Mouse (Mus musculus): Measurements from ENCODE around the gene Cdh13. TPM values are rescaled to one million over a fixed set of nuclear protein-coding genes. Genes with fewer than 3 reads are reported as not detected.

Gene Cdh13
- polyA plus RNA-seq, 1 experiment from 2014 or later: 37.1 TPM

- no peak for ATAC-seq (replicated peaks; ENCODE audit: insufficient number of reproducible peaks, low FRiP score, low TSS enrichment)
- 62% methylated on average over 4 of the region's 4 CpGs for WGBS (ENCODE audit: insufficient replicate concordance)
- Histone ChIP-seq H3K36me3 (ENCODE audit: control insufficient read depth, insufficient read depth, low read length) (no peaks in the 10 kb centered on the region), H3K9ac (ENCODE audit: low read depth, low read length) (no peak overlapping the region), H3K9me3 (replicated peaks; ENCODE audit: control insufficient read depth, low read length) (no peaks in the 10 kb centered on the region), H3K4me1 (ENCODE audit: control insufficient read depth, insufficient read depth, low read length) (no peaks in the 10 kb centered on the region), H3K27me3 (ENCODE audit: control insufficient read depth, insufficient read depth, low read length) (no peaks in the 10 kb centered on the region), H3K27ac (ENCODE audit: low read depth, low read length) (no peak overlapping the region), H3K4me2 (no peak overlapping the region), H3K4me3 (ENCODE audit: low read depth, low read length) (no peak overlapping the region)
These were observed 233.5 kb downstream of the Cdh13 start for GRCm38 (mm10) chr8:118517071-118517470.

- H3K4me2 ChIP-seq: no peak overlapping the region
- WGBS (ENCODE audit: insufficient replicate concordance): 61% methylated on average over 13 of the region's 13 CpGs
- no peaks in the 10 kb centered on the region for H3K9me3 ChIP-seq (replicated peaks; ENCODE audit: control insufficient read depth, low read length)
- H3K27ac ChIP-seq (ENCODE audit: low read depth, low read length): no peak overlapping the region
- no peaks in the 10 kb centered on the region for H3K27me3 ChIP-seq (ENCODE audit: control insufficient read depth, insufficient read depth, low read length)
- no peak overlapping the region for H3K9ac ChIP-seq (ENCODE audit: low read depth, low read length)
- no peaks in the 10 kb centered on the region for H3K4me1 ChIP-seq (ENCODE audit: control insufficient read depth, insufficient read depth, low read length)
- H3K4me3 ChIP-seq (ENCODE audit: low read depth, low read length): no peak overlapping the region
- no peaks in the 10 kb centered on the region for H3K36me3 ChIP-seq (ENCODE audit: control insufficient read depth, insufficient read depth, low read length)
- ATAC-seq (replicated peaks; ENCODE audit: insufficient number of reproducible peaks, low FRiP score, low TSS enrichment): no peak
These were observed 234.7 kb downstream of the Cdh13 start for GRCm38 (mm10) chr8:118518030-118518741.

GRCm38 (mm10) chr8:118518742-118519102 is 235.2 kb downstream of the Cdh13 start:
- no peak overlapping the region for H3K4me2 ChIP-seq
- H3K27me3 ChIP-seq (ENCODE audit: control insufficient read depth, insufficient read depth, low read length): no peaks in the 10 kb centered on the region
- ATAC-seq (replicated peaks; ENCODE audit: insufficient number of reproducible peaks, low FRiP score, low TSS enrichment): no peak
- no peaks in the 10 kb centered on the region for H3K4me1 ChIP-seq (ENCODE audit: control insufficient read depth, insufficient read depth, low read length)
- H3K4me3 ChIP-seq (ENCODE audit: low read depth, low read length): no peak overlapping the region
- H3K9me3 ChIP-seq (replicated peaks; ENCODE audit: control insufficient read depth, low read length): no peaks in the 10 kb centered on the region
- H3K36me3 ChIP-seq (ENCODE audit: control insufficient read depth, insufficient read depth, low read length): no peaks in the 10 kb centered on the region
- WGBS (ENCODE audit: insufficient replicate concordance): 46% methylated on average over 3 of the region's 3 CpGs
- no peak overlapping the region for H3K27ac ChIP-seq (ENCODE audit: low read depth, low read length)
- no peak overlapping the region for H3K9ac ChIP-seq (ENCODE audit: low read depth, low read length)

- no peak overlapping the region for H3K9ac ChIP-seq (ENCODE audit: low read depth, low read length)
- no peaks in the 10 kb centered on the region for H3K9me3 ChIP-seq (replicated peaks; ENCODE audit: control insufficient read depth, low read length)
- peaks cover 4% of the 10 kb centered on the region; the same call in 1 of the 2 replicates for H3K4me1 ChIP-seq (ENCODE audit: control insufficient read depth, insufficient read depth, low read length)
- no peak overlapping the region for H3K4me2 ChIP-seq
- no peak overlapping the region for H3K4me3 ChIP-seq (ENCODE audit: low read depth, low read length)
- no peaks in the 10 kb centered on the region for H3K27me3 ChIP-seq (ENCODE audit: control insufficient read depth, insufficient read depth, low read length)
- H3K36me3 ChIP-seq (ENCODE audit: control insufficient read depth, insufficient read depth, low read length): no peaks in the 10 kb centered on the region
- no peak overlapping the region for H3K27ac ChIP-seq (ENCODE audit: low read depth, low read length)
- no peak for ATAC-seq (replicated peaks; ENCODE audit: insufficient number of reproducible peaks, low FRiP score, low TSS enrichment)
- WGBS (ENCODE audit: insufficient replicate concordance): 75% methylated on average over 1 of the region's 1 CpGs
These were observed 240.4 kb downstream of the Cdh13 start for GRCm38 (mm10) chr8:118523922-118524321.

GRCm38 (mm10) chr8:118538816-118539558 is 255.5 kb downstream of the Cdh13 start:
- no peak overlapping the region for H3K4me2 ChIP-seq
- WGBS (ENCODE audit: insufficient replicate concordance): 78% methylated on average over 8 of the region's 8 CpGs
- H3K9me3 ChIP-seq (replicated peaks; ENCODE audit: control insufficient read depth, low read length): no peaks in the 10 kb centered on the region
- H3K27ac ChIP-seq (ENCODE audit: low read depth, low read length): no peak overlapping the region
- no peak overlapping the region for H3K4me3 ChIP-seq (ENCODE audit: low read depth, low read length)
- no peaks in the 10 kb centered on the region for H3K27me3 ChIP-seq (ENCODE audit: control insufficient read depth, insufficient read depth, low read length)
- ATAC-seq (replicated peaks; ENCODE audit: insufficient number of reproducible peaks, low FRiP score, low TSS enrichment): no peak
- H3K36me3 ChIP-seq (ENCODE audit: control insufficient read depth, insufficient read depth, low read length): no peaks in the 10 kb centered on the region
- H3K4me1 ChIP-seq (ENCODE audit: control insufficient read depth, insufficient read depth, low read length): no peaks in the 10 kb centered on the region
- no peak overlapping the region for H3K9ac ChIP-seq (ENCODE audit: low read depth, low read length)

GRCm38 (mm10) chr8:118539559-118539819 is 256.0 kb downstream of the Cdh13 start:
- H3K4me2 ChIP-seq: no peak overlapping the region
- no peaks in the 10 kb centered on the region for H3K27me3 ChIP-seq (ENCODE audit: control insufficient read depth, insufficient read depth, low read length)
- H3K4me1 ChIP-seq (ENCODE audit: control insufficient read depth, insufficient read depth, low read length): no peaks in the 10 kb centered on the region
- no peaks in the 10 kb centered on the region for H3K36me3 ChIP-seq (ENCODE audit: control insufficient read depth, insufficient read depth, low read length)
- H3K27ac ChIP-seq (ENCODE audit: low read depth, low read length): no peak overlapping the region
- no peak overlapping the region for H3K9ac ChIP-seq (ENCODE audit: low read depth, low read length)
- ATAC-seq (replicated peaks; ENCODE audit: insufficient number of reproducible peaks, low FRiP score, low TSS enrichment): no peak
- no peak overlapping the region for H3K4me3 ChIP-seq (ENCODE audit: low read depth, low read length)
- no peaks in the 10 kb centered on the region for H3K9me3 ChIP-seq (replicated peaks; ENCODE audit: control insufficient read depth, low read length)
- 44% methylated on average over 5 of the region's 5 CpGs for WGBS (ENCODE audit: insufficient replicate concordance)

GRCm38 (mm10) chr8:118539941-118540340 is 256.4 kb downstream of the Cdh13 start:
- Histone ChIP-seq H3K27ac (ENCODE audit: low read depth, low read length) (no peak overlapping the region), H3K9me3 (replicated peaks; ENCODE audit: control insufficient read depth, low read length) (no peaks in the 10 kb centered on the region), H3K4me1 (ENCODE audit: control insufficient read depth, insufficient read depth, low read length) (no peaks in the 10 kb centered on the region), H3K9ac (ENCODE audit: low read depth, low read length) (no peak overlapping the region), H3K4me3 (ENCODE audit: low read depth, low read length) (no peak overlapping the region), H3K27me3 (ENCODE audit: control insufficient read depth, insufficient read depth, low read length) (no peaks in the 10 kb centered on the region), H3K4me2 (no peak overlapping the region), H3K36me3 (ENCODE audit: control insufficient read depth, insufficient read depth, low read length) (no peaks in the 10 kb centered on the region)
- 87% methylated on average over 4 of the region's 4 CpGs for WGBS (ENCODE audit: insufficient replicate concordance)
- no peak for ATAC-seq (replicated peaks; ENCODE audit: insufficient number of reproducible peaks, low FRiP score, low TSS enrichment)

- no peak for ATAC-seq (replicated peaks; ENCODE audit: insufficient number of reproducible peaks, low FRiP score, low TSS enrichment)
- Histone ChIP-seq H3K9ac (ENCODE audit: low read depth, low read length) (no peak overlapping the region), H3K36me3 (ENCODE audit: control insufficient read depth, insufficient read depth, low read length) (no peaks in the 10 kb centered on the region)
These were observed 268.9 kb downstream of the Cdh13 start for GRCm38 (mm10) chr8:118552397-118552796.

GRCm38 (mm10) chr8:118552842-118553241 is 269.3 kb downstream of the Cdh13 start:
- no peak for ATAC-seq (replicated peaks; ENCODE audit: insufficient number of reproducible peaks, low FRiP score, low TSS enrichment)
- 79% methylated on average over 4 of the region's 4 CpGs for WGBS (ENCODE audit: insufficient replicate concordance)
- Histone ChIP-seq H3K36me3 (ENCODE audit: control insufficient read depth, insufficient read depth, low read length) (no peaks in the 10 kb centered on the region), H3K27ac (ENCODE audit: low read depth, low read length) (no peak overlapping the region), H3K4me3 (ENCODE audit: low read depth, low read length) (no peak overlapping the region), H3K4me1 (ENCODE audit: control insufficient read depth, insufficient read depth, low read length) (no peaks in the 10 kb centered on the region; the same call in 1 of the 2 replicates), H3K4me2 (no peak overlapping the region), H3K9me3 (replicated peaks; ENCODE audit: control insufficient read depth, low read length) (no peaks in the 10 kb centered on the region), H3K27me3 (ENCODE audit: control insufficient read depth, insufficient read depth, low read length) (no peaks in the 10 kb centered on the region), H3K9ac (ENCODE audit: low read depth, low read length) (no peak overlapping the region)

More at GRCm38 (mm10) chr8:118552397-118552796, 268.9 kb downstream of the Cdh13 start:
- no peaks in the 10 kb centered on the region for H3K27me3 ChIP-seq (ENCODE audit: control insufficient read depth, insufficient read depth, low read length)
- 82% methylated on average over 14 of the region's 14 CpGs for WGBS (ENCODE audit: insufficient replicate concordance)
- H3K4me1 ChIP-seq (ENCODE audit: control insufficient read depth, insufficient read depth, low read length): no peaks in the 10 kb centered on the region; the same call in 1 of the 2 replicates
- no peak overlapping the region for H3K4me3 ChIP-seq (ENCODE audit: low read depth, low read length)
- H3K9me3 ChIP-seq (replicated peaks; ENCODE audit: control insufficient read depth, low read length): no peaks in the 10 kb centered on the region
- H3K4me2 ChIP-seq: no peak overlapping the region
- no peak overlapping the region for H3K27ac ChIP-seq (ENCODE audit: low read depth, low read length)
